Mouse (Mus musculus) left cerebral cortex, postnatal 4 days (tissue): ENCODE results near the gene Tac2. TPM values are rescaled to one million over a fixed set of nuclear protein-coding genes. Genes with fewer than 3 reads are reported as not detected.

Source experiments
- DNase-seq: peaks from one replicate; pipeline ENCODE4 v3.0.0-alpha.2; 2022
- intact Hi-C: fragments of 180-260 bp; cut with DNase I; formaldehyde crosslinking; loops from one replicate; pipeline ENCODE4 v1.15.1; 2025
- total RNA-seq, 2 experiments: library from RNA; stranded (reverse); gene quantifications; 2 replicates each; pipeline ENCODE4 v1.2.3; 2021

Gene Tac2
- 1 to 10 TPM; 2.8 to 4.3 TPM for total RNA-seq

DNA sequence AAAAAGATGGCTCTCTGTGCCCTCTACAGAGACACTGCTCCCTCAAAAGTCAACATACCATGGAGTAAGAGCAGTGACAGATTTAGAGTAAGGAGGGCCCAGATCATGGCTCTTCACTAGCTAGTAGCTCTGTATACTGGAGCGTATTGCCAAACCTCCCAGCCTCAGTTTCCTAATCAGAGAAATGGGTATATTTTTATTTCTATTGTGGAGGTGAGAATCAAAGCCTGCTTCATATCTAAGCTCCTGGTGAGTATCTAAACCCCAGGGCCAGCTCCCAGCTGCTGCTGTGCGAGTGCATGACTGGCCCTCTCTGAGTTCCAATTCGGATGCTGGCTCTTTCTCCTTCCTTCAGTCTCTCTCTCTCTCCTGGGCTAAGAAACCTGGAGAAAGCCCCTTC, at the start of gene Tac2:
TSS of gene Tac2 (plus strand) at position 301 of the 400 bp plus-strand sequence.
- intact Hi-C loops = no loop called here

DNA sequence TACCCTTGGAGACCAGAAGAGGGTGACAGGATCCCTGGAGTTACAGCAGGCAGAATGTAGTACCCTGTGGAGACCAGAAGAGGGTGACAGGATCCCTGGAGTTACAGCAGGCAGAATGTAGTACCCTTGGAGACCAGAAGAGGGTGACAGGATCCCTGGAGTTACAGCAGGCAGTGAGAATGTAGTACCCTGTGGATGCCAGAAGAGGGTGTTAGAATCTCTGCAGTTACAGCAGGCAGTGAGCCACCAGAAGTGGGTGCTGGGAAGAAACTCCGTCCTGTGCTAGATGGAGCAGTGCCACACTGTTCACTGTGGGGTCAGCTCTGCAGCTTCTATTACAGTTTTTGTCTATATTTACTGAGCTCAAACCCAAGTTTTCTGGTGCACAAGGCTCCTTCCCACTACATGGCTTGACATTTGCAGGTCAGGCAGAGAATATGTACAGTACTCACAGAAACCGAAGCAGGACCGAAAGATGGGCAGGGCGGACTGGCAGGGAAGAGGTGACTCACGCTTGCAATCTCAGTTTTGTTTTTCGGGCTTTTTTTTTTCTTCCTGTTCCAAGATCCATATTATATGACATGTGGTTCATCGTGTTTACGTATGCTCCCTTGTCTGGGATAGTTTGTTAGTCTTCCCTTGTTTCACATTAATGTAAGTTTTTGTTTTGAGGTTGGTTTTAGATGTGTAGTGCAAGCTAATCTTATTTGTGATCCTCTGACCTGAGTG, 49.3 kb upstream of the Tac2 start:
- intact Hi-C loops = loop anchor here (5.0 to 10.0 kb wide), 2 partner anchors 62 to 260 kb away; partner anchors contain the start of gene Zbtb39
- peak; percentile 81 for DNase-seq

More for the DNA sequence above, at the start of gene Tac2:
- DNase-seq = no peak

- intact Hi-C loops = loop anchor here (5.0 to 10.0 kb wide), 2 partner anchors 61 to 259 kb away; partner anchors contain the start of gene Zbtb39
- no peak for DNase-seq
Observed at GRCm38 (mm10) chr10:127675859-127676398, 48.3 kb upstream of the Tac2 start.

DNA sequence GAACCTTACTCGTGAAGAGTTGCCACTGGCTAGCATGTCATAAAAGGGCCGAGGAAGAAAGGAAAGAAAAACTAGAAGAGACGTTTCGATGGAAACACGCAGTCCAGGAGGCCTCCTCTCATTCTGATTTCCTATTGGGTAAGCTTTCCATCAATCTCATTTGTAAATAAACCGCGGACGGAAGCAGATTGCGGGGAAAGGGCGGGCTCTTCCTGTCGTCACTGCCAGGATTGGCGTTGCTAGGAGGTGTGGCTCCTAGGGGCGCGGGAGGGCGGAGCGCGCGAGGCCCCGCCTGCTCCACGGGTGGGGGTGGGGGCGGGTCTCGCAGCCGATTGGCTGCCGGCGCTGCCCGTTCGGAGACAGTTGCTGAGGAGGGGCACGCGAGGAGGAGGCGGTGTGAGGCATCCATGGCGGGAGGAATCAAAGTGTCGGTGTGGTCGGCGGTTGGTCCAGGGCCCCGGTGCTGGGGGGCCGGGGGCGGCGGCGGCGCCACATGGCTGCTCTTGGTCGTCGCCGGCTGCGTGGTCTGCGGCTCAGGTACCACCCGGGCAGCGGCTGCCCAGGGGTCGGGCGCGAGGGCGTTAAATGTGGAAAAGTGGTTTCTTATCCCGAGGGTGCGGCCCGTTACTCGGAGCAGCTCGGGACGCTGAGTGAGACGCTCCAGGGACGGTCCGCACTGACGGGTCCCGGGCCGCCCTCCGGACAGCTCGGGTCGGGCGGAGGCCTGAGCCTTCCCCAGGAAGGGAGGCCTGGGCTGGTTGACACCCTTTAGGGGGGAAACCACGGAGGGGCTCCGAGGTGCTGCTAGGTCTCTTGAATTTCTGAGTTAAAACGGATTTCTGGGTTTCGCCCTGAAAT, 47.4 kb upstream of the Tac2 start:
- intact Hi-C loops = loop anchor here (5.0 to 10.0 kb wide), 2 partner anchors 60 to 258 kb away; partner anchors contain the start of gene Zbtb39
- peak; percentile 97 for DNase-seq

GRCm38 (mm10) chr10:127677591-127678336, 46.5 kb upstream of the Tac2 start:
- peak; percentile 67 for DNase-seq
- intact Hi-C loops = loop anchor here (5.0 to 10.0 kb wide), 2 partner anchors 60 to 257 kb away; partner anchors contain the start of gene Zbtb39

DNA sequence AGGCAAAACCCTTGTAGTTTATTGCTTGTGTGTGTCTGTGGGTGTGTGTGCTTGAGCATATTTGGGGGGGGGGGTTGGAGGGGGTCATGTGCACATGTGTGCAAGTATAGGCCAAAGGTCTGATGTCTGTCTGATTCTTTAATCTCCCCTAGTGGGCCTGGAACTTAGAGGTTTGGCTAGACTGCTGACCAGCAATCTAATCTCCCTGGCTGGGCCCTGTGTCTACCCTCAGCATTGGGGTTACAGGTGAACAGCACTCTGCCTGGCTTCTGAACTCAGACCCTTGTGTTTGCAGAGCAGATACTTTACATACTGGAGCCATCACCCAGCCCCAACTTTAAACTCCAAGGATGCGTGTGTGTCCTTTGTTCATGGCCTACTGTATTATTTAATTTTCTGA, 45.1 kb upstream of the Tac2 start:
- no peak for DNase-seq
- intact Hi-C loops = loop anchor here (5.0 to 10.0 kb wide), 2 partner anchors 58 to 256 kb away; partner anchors contain the start of gene Zbtb39

- intact Hi-C loops = loop anchor here (5.0 to 10.0 kb wide), 2 partner anchors 57 to 255 kb away; partner anchors contain the start of gene Zbtb39
- no peak for DNase-seq
Observed at GRCm38 (mm10) chr10:127679881-127680280, 44.4 kb upstream of the Tac2 start.

DNA sequence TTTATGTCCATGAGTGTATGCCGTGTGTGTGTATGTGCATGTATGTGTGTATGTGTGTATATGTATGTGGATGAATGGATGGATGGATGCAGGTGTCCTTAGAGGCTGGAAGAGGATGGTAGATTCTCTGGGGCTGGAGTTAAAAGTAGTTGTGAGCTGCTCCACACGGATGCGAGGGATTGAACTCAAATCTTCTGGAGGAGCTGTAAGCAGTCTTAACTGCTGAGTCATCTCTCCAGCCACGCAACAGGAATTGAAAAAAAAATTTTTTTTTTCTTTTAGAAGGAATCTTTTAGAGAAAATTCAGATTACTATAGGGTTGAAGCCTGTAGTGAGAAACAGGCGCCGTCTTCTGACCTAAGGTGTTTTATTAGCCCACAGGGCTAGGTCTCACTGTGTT, 41.4 kb upstream of the Tac2 start:
- no peak for DNase-seq

DNA sequence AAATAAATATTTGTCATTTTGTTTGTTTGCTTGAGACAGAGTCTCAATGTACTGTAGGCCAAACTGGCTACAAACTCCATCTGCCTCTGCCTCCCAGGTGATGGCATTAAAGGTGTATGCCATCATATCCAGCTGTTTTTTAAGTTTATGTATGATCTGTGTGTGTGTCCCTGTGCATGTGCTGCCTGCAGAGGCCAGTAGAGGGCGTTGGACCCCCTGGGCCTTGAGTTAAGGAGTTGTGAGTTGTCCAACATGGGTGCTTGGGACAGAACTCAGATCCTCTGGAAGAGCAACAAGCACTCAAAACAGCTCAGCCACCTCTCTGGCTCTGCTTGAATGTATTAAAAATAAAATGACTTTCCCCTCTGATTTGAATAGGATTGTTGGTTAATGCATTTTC, 33.2 kb upstream of the Tac2 start:
- intact Hi-C loops = loop anchor here (5.0 kb wide), 1 partner anchor 46 kb away; the partner anchor contains the start of gene Zbtb39
- DNase-seq = no peak

More for the DNA sequence above, 41.4 kb upstream of the Tac2 start:
- intact Hi-C loops = no loop called here

DNA sequence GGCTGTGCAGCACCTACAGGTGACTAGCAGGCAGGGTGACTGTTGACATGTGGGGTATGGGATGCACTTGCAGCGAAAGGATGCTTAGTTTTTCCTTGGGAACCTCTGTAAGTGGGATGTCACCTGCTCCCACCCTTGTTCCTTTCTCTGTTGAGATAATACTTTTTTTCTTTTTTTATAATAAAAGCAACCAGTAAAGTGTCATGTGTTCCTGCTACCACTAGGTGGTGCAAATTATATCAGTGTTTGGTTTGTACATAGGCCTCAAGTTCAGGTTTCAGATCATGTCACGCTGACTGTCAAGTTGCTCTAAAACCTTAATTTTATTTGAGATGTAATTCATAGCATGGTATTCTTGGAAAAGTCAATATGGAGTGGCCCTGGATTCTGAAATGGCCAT, 29.6 kb upstream of the Tac2 start:
- intact Hi-C loops = loop anchor here (5.0 kb wide), 1 partner anchor 43 kb away; the partner anchor contains the start of gene Zbtb39
- DNase-seq = no peak

DNA sequence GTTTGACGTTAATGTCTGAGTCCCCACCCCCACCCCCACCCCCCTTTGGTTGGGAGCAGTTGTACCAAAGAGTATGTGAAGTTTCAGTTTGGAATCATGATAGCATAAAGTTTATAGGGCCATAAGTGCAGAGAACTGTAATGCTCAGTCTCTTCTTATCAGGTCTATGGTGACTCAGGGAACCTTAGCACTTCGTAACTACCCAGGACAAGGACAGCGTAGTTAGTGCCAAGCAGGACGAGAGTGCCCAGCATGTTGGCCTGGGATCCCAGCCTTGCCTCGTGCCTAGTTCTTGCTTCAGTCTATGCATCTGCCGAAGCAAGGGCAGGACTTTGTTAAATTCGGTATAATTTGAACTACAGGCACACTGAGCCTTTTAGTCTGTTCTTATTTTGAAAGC, 28.5 kb upstream of the Tac2 start:
- intact Hi-C loops = no loop called here

GRCm38 (mm10) chr10:127698966-127699365, 25.3 kb upstream of the Tac2 start:
- intact Hi-C loops = no loop called here
- no peak for DNase-seq

More for the DNA sequence above, 28.5 kb upstream of the Tac2 start:
- no peak for DNase-seq

GRCm38 (mm10) chr10:127703299-127703698, 21.0 kb upstream of the Tac2 start:
- intact Hi-C loops = no loop called here
- no peak for DNase-seq

- no peak for DNase-seq
- intact Hi-C loops = no loop called here
Observed at GRCm38 (mm10) chr10:127704293-127704692, 20.0 kb upstream of the Tac2 start.

- no peak for DNase-seq
- intact Hi-C loops = no loop called here
Observed at GRCm38 (mm10) chr10:127704766-127705220, 19.5 kb upstream of the Tac2 start, which contains the start of gene Myo1a. Myo1a (plus strand) TSS chr10:127705170.

- intact Hi-C loops = no loop called here
Observed at GRCm38 (mm10) chr10:127705783-127706182, 18.5 kb upstream of the Tac2 start.

DNA sequence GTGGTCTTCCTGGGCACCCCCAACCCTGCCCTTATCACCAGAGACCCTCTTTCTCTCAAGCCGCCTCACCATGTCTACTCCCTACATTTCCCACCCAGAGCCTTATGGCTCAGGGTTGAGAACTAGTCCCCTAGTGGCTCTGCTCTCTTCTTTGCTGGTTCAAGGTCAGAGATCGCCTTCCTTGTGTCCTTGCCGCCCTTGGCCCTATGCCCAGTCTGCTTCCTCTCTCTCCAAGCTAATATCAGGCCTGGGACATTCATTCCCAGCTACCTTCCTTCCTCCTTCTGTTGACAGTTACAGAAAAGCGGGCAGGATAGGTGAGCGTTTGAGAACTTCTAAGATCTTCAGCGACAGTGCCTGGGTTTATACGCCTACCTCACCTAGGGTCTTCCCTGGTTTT, 16.6 kb upstream of the Tac2 start:
- DNase-seq = no peak
- intact Hi-C loops = no loop called here

More at GRCm38 (mm10) chr10:127705783-127706182, 18.5 kb upstream of the Tac2 start:
- DNase-seq = no peak

DNA sequence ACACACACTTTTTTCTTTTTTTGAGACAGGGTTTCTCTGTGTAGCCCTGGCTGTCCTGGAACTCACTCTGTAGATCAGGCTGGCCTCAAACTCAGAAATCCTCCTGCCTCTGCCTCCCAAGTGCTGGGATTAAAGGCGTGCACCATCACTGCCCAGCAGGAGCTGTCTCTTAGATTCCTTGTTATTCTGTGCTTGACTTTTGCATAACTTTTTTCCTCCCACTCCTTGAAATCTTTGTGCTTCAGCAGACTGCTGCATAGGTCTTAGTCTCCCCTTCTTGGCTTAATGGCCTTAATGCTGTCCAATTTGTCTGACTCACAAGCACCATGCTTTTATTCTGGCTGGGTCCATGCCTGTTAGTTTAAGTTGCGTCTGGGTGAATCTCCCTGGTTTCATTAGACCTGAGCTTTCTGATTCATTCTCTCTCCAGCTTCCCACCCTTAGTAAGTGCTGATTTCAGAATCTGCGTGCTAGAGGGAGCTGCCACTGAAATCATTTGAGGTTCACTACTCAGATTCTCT, 15.4 kb upstream of the Tac2 start:
- intact Hi-C loops = no loop called here
- no peak for DNase-seq

DNA sequence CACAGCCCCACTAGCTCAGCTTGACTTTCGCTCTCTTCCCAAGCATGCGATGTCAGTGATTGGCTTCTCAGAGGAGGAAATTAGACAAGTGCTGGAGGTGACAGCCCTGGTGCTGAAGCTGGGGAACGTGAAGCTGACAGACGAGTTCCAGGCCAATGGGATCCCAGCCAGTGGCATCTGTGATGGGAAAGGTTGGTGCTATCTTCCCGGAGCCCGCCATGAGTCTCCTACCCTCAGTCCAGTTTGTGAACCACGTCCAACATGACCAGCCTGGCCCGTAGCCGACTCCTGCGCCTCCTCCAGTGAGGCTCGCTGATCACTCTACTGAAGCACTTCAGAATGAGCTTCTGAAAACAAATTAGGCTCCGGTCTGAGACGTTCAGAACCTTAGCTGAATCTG, 13.9 kb upstream of the Tac2 start:
- intact Hi-C loops = no loop called here
- DNase-seq = peak; percentile 53

DNA sequence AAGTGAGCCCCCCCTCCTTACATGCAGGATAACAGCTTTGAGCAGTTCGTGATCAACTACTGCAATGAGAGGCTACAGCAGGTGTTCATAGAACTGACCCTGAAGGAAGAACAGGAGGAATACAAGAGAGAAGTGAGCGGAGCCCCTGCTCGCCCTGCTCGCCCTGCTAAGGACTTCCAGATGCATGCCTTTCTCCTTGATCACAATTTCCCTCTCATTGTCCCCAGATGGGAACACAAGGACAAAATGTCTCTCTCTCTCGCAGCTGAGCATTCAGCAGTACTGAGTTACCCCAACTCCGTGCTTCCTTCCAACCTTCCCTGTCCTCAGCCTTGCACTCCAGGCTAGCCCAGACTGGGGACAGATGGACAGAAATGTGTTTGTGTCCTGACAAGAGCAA, 11.5 kb upstream of the Tac2 start:
- intact Hi-C loops = no loop called here
- DNase-seq = no peak
